Mouse (Mus musculus) heart, embryonic 14.5 days (tissue): Measurements from ENCODE around the gene Hltf. TPM values are rescaled to one million over a fixed set of nuclear protein-coding genes. Genes with fewer than 3 reads are reported as not detected.
A peak's percentile ranks its signal among the peaks of the same experiment; 100 is the strongest.
"Not testable (repeated sequence)": the region's sequence is repeated elsewhere in the genome, so short reads cannot be mapped to it uniquely, and the experiment has no call there.

Experiments used
- ATAC-seq: fragments of 200-750 bp; cut with Nextera tagmentation; 2 replicates; pipeline ENCODE4 v1.8.0; 2017; ENCODE audit warnings: low read depth, moderate TSS enrichment; ENCODE audit not compliant: insufficient number of reproducible peaks, insufficient read depth, low FRiP score
- H3K27ac ChIP-seq, 2 experiments: fragments of 200-500 bp in 1 of 2; fragments of 300-500 bp in 1 of 2; sonication (generic) in 1 of 2; replicated peaks in 1 of 2; 2 replicates each; pipeline ENCODE4 v1.5.1; 2012 to 2014; ENCODE audit warnings: low read depth in 2 of 2, low read length in 2 of 2, control low read depth in 1 of 2, mild to moderate bottlenecking in 1 of 2, mixed read lengths in 1 of 2; ENCODE audit not compliant: control insufficient read depth in 1 of 2, insufficient read depth in 1 of 2
- H3K27me3 ChIP-seq: fragments of 300-500 bp; sonication (generic); 2 replicates; pipeline ENCODE4 v1.6.1; 2014; ENCODE audit warnings: mild to moderate bottlenecking, low read length, control low read depth; ENCODE audit not compliant: control insufficient read depth, insufficient read depth
- H3K36me3 ChIP-seq: fragments of 300-500 bp; sonication (generic); 2 replicates; pipeline ENCODE4 v1.6.1; 2014; ENCODE audit warnings: mild to moderate bottlenecking, control low read depth, low read length, mixed read lengths; ENCODE audit not compliant: control insufficient read depth, insufficient read depth
- H3K4me1 ChIP-seq, 2 experiments: fragments of 200-500 bp in 1 of 2; fragments of 300-500 bp in 1 of 2; sonication (generic) in 1 of 2; 2 replicates each; pipeline ENCODE4 v1.6.1; 2012 to 2014; ENCODE audit warnings: low read length in 2 of 2, control low read depth in 1 of 2, mixed read lengths in 1 of 2; ENCODE audit not compliant: control insufficient read depth in 2 of 2, insufficient read depth in 2 of 2
- H3K4me2 ChIP-seq: fragments of 300-500 bp; sonication (generic); 2 replicates; pipeline ENCODE4 v1.6.1; 2014; ENCODE audit warnings: mild to moderate bottlenecking, low read length
- H3K4me3 ChIP-seq, 2 experiments: fragments of 200-500 bp in 1 of 2; fragments of 300-500 bp in 1 of 2; sonication (generic) in 1 of 2; 2 replicates each; pipeline ENCODE4 v1.5.1; 2012 to 2014; ENCODE audit warnings: low read length in 2 of 2, mild to moderate bottlenecking in 2 of 2, control low read depth in 1 of 2, low read depth in 1 of 2, moderate library complexity in 1 of 2; ENCODE audit not compliant: control insufficient read depth in 1 of 2, insufficient read depth in 1 of 2
- H3K9ac ChIP-seq: fragments of 300-500 bp; sonication (generic); 2 replicates; pipeline ENCODE4 v1.6.1; 2014; ENCODE audit warnings: mild to moderate bottlenecking, low read length
- H3K9me3 ChIP-seq: fragments of 300-500 bp; sonication (generic); 2 replicates; pipeline ENCODE4 v1.6.1; 2016; ENCODE audit warnings: low read length, control low read depth; ENCODE audit not compliant: control insufficient read depth
- WGBS: fragments of 180-500 bp; shearing (Covaris S2); extraction: QIAGEN DNeasy Blood & Tissue Kit; methylation state at CpG from one replicate; pipeline ENCODE4 v1.1.7; 2014; 5-methylcytosine and 5-hydroxymethylcytosine counted together
- polyA plus RNA-seq: library from polyadenylated mRNA; unstranded; fragments of >200 nt; fragmentation: Nextera tagmentation; extraction: Ambion mirVana; gene quantifications from 2 replicates; pipeline ENCODE4 v1.2.1, GENCODE M21; 2014

Gene Hltf
- polyA plus RNA-seq = 23.1 TPM in 2 replicates

DNA sequence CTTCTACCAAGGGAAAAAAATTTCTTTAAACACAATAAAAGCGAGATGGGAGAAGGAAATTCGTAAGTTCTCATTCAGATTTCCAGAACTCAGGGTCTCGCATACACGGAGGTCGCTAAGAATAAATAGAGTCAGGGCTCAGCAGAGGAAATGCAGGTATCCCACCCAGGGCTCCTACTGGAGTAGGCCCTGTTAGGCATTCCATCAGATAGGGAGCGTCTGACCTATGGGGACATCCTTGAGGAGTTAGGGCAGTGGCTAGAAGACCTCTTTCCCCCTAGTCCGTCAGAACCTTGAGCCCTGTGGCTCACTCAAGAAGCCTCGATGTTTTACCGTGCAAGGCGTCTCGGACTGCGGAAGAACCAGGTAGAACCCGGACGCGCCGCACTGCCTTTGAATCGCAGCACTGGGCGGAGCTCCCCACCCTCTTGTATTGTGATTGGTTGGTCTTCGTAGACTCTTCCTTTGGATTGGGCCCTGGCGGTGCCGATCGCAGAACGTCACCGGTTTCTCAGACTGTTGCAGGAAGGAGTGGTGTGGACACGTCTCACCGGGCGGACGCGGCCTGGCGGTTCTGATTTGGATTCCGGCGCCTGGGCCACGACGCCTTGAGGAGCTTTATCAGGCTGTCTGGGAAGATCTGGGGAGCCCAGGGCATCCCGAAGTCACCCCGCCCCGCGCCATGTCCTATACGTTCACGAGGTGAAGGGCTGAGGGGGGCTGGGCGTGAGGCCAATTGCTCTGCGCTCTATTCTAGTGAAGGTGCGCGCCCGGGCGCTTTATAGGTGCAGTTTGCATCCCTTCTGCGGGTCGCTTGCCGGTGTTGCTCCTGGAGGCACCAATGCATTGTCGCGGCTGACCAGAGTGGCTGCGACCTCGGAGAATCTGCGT is at the start of gene Hltf:
Gene Hltf, plus strand, starts transcription at position 506 of the 891 bp plus-strand sequence.
- WGBS = under 1% methylated on average over 51 of the region's 54 CpGs

DNA sequence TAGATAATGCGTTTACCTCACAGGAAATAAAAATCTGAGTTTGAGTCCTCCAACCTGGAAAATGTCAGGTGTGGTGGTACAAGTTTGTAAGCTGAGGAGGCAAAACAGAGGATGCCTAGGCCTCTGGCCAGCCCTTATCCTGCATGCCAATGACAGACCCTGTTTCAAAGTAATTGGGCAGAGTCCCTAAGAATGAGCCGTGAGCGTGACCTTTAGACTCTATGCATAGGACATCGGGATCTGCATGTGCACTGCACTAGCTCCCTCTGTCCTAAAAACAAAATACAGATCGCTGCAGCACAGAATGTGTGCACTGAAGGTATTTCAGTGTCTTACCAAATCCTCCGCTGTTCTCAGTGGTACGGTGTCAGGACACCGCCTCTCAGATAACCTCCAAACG is 47.1 kb upstream of the Hltf start:
- ATAC-seq = no peak
- Histone ChIP-seq H3K4me2 (no peak overlapping the region), H3K4me1 (no peaks in the 10 kb centered on the region), H3K9ac (no peak overlapping the region), H3K9me3 (no peaks in the 10 kb centered on the region), H3K27ac (no peak overlapping the region), H3K4me3 (no peak overlapping the region), H3K36me3 (peaks cover 66% of the 10 kb centered on the region), H3K27me3 (no peaks in the 10 kb centered on the region)
- 82% methylated on average over 9 of the region's 9 CpGs for WGBS

More for the DNA sequence above, at the start of gene Hltf:
- Histone ChIP-seq H3K4me1 (peaks cover 2 to 9% of the 10 kb centered on the region in 2 experiments), H3K36me3 (peaks cover 13% of the 10 kb centered on the region), H3K9ac (peak within 1 kb of the TSS; percentile 82), H3K27me3 (no peaks in the 10 kb centered on the region), H3K4me2 (peak within 1 kb of the TSS; percentile 61), H3K9me3 (no peaks in the 10 kb centered on the region), H3K4me3 (peak within 1 kb of the TSS; percentile 84 to 92), H3K27ac (peak within 1 kb of the TSS; percentile 38 to 65; a peak in 3 of 4 replicates)
- peak; percentile 100 for ATAC-seq

DNA sequence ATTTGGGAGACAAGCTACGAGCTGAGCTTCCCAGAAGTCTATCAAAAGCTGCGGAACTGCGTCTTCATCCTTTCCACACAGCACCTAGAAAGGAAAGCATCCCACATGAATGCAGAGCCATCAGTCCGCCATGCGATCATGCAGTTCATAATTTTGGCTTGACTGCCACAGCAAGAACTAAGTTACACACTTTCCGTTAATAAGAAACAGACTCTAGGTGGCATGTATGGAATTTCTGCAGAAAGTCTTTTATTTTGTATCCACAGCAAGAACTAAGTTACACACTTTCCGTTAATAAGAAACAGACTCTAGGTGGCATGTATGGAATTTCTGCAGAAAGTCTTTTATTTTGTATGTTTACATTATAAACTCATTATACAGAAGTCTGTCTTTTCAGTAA is 46.7 kb upstream of the Hltf start:
- H3K4me3 ChIP-seq, H3K9me3 ChIP-seq, H3K9ac ChIP-seq, H3K4me1 ChIP-seq, H3K27ac ChIP-seq, ATAC-seq, H3K27me3 ChIP-seq, H3K4me2 ChIP-seq: not testable (repeated sequence)
- H3K36me3 ChIP-seq = peaks cover 70% of the 10 kb centered on the region
- 83% methylated on average over 7 of the region's 7 CpGs for WGBS

DNA sequence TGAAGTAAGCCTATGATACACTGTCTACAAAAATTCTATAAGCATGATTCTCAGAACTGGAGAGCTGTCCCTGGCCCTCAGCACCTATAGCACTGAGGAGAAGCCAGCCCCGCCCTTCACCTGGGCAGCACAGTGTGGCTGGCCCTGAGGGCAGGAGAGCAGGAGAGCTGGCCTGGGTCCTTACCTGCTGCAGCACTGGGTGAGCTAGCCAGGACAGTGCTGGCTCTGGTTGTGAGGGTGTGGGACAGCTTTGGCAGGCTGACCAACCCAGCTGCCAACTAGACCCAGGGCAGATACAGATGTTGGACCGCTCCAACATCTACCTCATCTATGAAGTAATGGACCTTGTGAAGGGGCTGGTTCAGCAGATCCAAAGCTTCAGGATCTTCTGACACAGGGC is 43.2 kb upstream of the Hltf start:
- H3K27me3 ChIP-seq = no peaks in the 10 kb centered on the region
- no peak overlapping the region for H3K27ac ChIP-seq
- no peaks in the 10 kb centered on the region for H3K9me3 ChIP-seq
- 86% methylated on average over 2 of the region's 2 CpGs for WGBS
- H3K9ac ChIP-seq = no peak overlapping the region
- ATAC-seq = no peak
- no peaks in the 10 kb centered on the region for H3K4me1 ChIP-seq
- no peak overlapping the region for H3K4me3 ChIP-seq
- H3K4me2 ChIP-seq = no peak overlapping the region
- H3K36me3 ChIP-seq = peaks cover 79% of the 10 kb centered on the region

DNA sequence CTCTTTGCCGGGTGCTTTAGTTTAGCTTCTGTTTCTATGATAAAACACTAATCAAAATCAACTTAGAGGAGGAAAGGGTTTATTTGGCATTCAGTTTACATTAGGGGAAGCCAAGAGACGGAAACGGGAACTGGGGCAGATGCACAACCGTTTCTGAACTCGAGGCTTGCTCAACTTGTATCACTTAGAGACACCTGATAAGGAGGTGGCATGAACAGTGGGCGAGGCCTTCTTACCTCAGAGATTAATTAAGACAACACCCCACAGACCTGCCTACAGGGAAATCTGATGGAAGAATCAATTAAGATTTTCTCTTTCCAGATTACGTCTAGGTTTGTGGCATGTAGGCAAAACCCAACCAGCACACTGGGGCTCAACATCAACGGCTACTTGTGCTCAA is 39.5 kb upstream of the Hltf start:
- no peak for ATAC-seq
- no peaks in the 10 kb centered on the region for H3K27me3 ChIP-seq
- H3K27ac ChIP-seq = no peak overlapping the region
- H3K9me3 ChIP-seq = no peaks in the 10 kb centered on the region
- 66% methylated on average over 8 of the region's 8 CpGs for WGBS
- no peak overlapping the region for H3K9ac ChIP-seq
- no peak overlapping the region for H3K4me2 ChIP-seq
- peaks cover 80% of the 10 kb centered on the region for H3K36me3 ChIP-seq
- H3K4me3 ChIP-seq = no peak overlapping the region
- H3K4me1 ChIP-seq = no peaks in the 10 kb centered on the region

DNA sequence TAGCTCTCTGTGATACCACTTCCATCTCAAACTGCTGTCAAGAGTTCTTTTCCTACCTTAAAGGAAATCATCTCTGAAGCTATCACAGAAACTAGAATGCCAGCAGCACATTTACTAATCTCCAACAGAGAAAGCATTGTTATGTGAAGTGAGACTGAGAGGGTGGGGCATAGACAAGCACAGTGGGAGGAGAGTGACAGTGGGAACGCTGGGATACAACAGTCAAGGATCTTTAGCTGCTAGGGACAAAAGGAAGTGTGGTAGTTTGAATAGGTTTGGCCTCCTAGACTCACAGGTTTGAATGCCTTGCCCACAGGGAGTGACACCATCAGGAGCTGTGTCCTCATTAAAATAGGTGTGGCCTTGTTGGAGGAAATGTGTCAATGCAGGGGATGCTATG is 33.8 kb upstream of the Hltf start:
- Histone ChIP-seq H3K36me3 (peaks cover 72% of the 10 kb centered on the region), H3K9ac (no peak overlapping the region), H3K4me3 (no peak overlapping the region), H3K9me3 (no peaks in the 10 kb centered on the region), H3K4me1 (no peaks in the 10 kb centered on the region), H3K27ac (no peak overlapping the region), H3K27me3 (no peaks in the 10 kb centered on the region), H3K4me2 (no peak overlapping the region)
- ATAC-seq = no peak
- 62% methylated on average over 1 of the region's 1 CpGs for WGBS

DNA sequence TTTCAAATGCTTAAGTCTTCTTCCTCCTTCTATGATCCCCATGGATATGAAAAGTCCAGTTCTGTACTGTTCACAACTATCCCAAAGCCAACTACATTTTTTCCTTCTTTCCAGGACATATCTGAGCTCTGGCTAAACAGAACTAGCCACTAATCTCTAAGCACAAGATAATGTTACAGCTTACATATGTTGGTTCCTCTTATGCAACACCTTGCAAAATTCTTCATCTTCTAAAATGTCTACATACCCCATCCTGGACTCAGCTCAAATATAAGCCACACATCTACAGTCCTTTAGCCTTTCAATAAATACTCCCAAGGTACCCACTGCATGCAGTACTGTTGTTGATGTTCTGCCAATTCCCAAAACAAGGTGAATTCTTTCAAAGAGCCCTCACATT is 31.1 kb upstream of the Hltf start:
- no peak for ATAC-seq
- Histone ChIP-seq H3K4me1 (no peaks in the 10 kb centered on the region), H3K4me2 (no peak overlapping the region), H3K4me3 (no peak overlapping the region), H3K36me3 (peaks cover 71% of the 10 kb centered on the region), H3K9ac (no peak overlapping the region), H3K9me3 (no peaks in the 10 kb centered on the region), H3K27ac (no peak overlapping the region), H3K27me3 (no peaks in the 10 kb centered on the region)
